17 mouse cellular contexts compared by ENCODE assay signal in the genomic region with DNA sequence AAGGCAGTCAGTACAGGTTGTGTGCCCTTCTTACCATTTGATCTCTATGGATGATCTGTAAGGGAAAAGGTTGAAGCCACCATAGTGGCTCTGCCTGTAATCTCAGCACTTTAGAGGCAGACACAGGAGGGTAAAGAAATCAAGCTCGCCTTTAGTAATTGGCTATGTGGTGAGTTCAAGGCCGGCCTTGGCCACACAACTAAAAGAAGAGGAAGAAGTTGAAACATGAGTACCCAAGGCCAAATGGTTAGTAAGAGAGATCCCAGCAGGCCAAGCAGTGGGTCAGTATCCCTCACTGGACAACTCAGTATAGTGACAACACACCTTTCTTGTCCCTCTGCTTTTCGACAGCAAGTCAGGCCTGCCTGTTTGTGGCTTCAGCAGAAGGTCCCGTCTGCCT. TPM values are rescaled to one million over a fixed set of nuclear protein-coding genes. Genes with fewer than 3 reads are reported as not detected.
"Had no signal": no experiment of that assay in that cellular context is flagged by ENCODE, and none has a peak within 500 bp of the region (broad histone marks: within the 10 kb centered on the region; RNA-seq: fewer than 3 reads in every experiment).

No protein-coding gene starts in this region.

- DNase-seq: gastrocnemius, adult 2 months; gastrocnemius, postnatal 10 days; gastrocnemius, postnatal 25 days; heart, adult 2 months; heart, postnatal 10 days; heart, postnatal 4 days; kidney, adult 18-20 months; kidney, adult 8-10 months; kidney, postnatal 10 days; kidney, postnatal 25 days; kidney, postnatal 4 days; liver; liver, embryonic 13.5 days had no signal

- ATAC-seq: hindbrain, embryonic 16.5 days; inflammation-experienced regulatory T-cells, adult 6 months; intestine, embryonic 15.5 days; intestine, postnatal 0 days had no signal

RNA-seq across cellular contexts. Expression of a gene that starts 48.3 kb away (rescaled TPM):
- polyA plus RNA-seq: inflammation-experienced regulatory T-cells, adult 6 months had no signal
